Comparison of ENCODE assay signal across 8 mouse cellular contexts in genomic region chr13:56438211-56439075, GRCm38 (mm10). TPM values are rescaled to one million over a fixed set of nuclear protein-coding genes. Genes with fewer than 3 reads are reported as not detected.
DNase-seq lines count a peak whose midpoint lies in the region.

TSS of gene Slc25a48 (plus strand) at chr13:56438355.

- peak; percentile 33 for DNase-seq in gastrocnemius, postnatal 10 days
- DNase-seq in gastrocnemius, postnatal 14 days, result no peak
- peak; percentile 57 for DNase-seq in embryo, embryonic 11 days
- peak; percentile 19 to 27 for DNase-seq in heart, postnatal 10 days
- peak; percentile 83 to 89 for DNase-seq in kidney, postnatal 36 days
- DNase-seq in lung, postnatal 4 days, result peak; percentile 23 to 46
- DNase-seq in spleen, postnatal 14 days (ENCODE audit: low spot score in 2 of 2), result no peak
- no peak for DNase-seq in layer of hippocampus, adult 9-11 months

- intact Hi-C loops in gastrocnemius, postnatal 14 days (cut with DNase I; ENCODE audit: low total_unique reads), result no loop called here
- intact Hi-C loops in heart, postnatal 10 days (cut with DNase I), result no loop called here

RNA-seq across cellular contexts. Expression of gene Slc25a48, which starts in this region (rescaled TPM):
- under 1 TPM in 1 of 2 experiments, not detected in 1; 0.12 TPM for total RNA-seq in gastrocnemius, postnatal 10 days (2021)
- total RNA-seq in gastrocnemius, postnatal 14 days (2021), result under 1 TPM in 1 of 2 experiments, not detected in 1; 0.08 TPM
- total RNA-seq in heart, postnatal 10 days (2021), result under 1 TPM; 0.12 to 0.24 TPM

Comparison
In these comparisons a context has a peak if more than half of its experiments do, and no peak if none do; other contexts are left out.
1. Peak in DNase-seq in gastrocnemius, postnatal 10 days; RNA of the gene not detected or under 1 TPM.
2. Peak in DNase-seq in heart, postnatal 10 days; RNA of the gene not detected or under 1 TPM.
3. DNase-seq: peak in embryo, embryonic 11 days (single experiment), kidney, postnatal 36 days (2 of 2) and lung, postnatal 4 days (2 of 2); none in gastrocnemius, postnatal 14 days (single experiment), spleen, postnatal 14 days (0 of 2) and layer of hippocampus, adult 9-11 months (single experiment).